Comparison of ENCODE assay signal across 12 mouse cellular contexts in the genomic region with DNA sequence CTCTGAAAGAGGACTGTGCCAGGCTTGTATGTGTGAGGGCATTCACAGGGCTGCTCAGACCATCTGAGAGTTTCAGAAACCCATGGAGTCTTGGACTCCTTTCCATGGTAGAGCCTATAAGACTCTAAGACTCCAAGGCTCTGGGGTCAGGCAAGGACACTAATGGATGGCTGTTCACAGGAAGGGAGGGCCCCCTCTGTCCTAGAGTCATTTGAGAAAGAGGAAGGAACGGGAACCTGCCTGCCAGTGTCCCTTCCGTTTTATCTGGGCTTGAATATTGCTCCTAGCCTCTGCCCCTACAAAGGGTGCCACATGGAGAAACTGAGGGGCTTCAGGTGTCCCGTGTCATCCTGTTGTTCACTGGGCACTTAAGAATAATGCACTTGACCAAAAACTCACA. TPM values are rescaled to one million over a fixed set of nuclear protein-coding genes. Genes with fewer than 3 reads are reported as not detected.
DNase-seq lines count a peak whose midpoint lies in the region; TF ChIP-seq lines count a peak whose summit lies in the region.
"Had no signal": no experiment of that assay in that cellular context is flagged by ENCODE, and none has a peak within 500 bp of the region (broad histone marks: within the 10 kb centered on the region; RNA-seq: fewer than 3 reads in every experiment).

No protein-coding gene starts in this region.

- no peak for TF ChIP-seq POLR2A in bone marrow macrophage, adult 2 months (IDR thresholded peaks at IDR 0.05; ENCODE audit: borderline replicate concordance, low read depth, low read length)

- H3K4me1 ChIP-seq in bone marrow macrophage, adult 2 months (ENCODE audit: control insufficient read depth, insufficient read depth, low read length), result peaks cover 30% of the 10 kb centered on the region
- H3K4me1 ChIP-seq: embryonic facial prominence, embryonic 13.5 days; neural tube, embryonic 13.5 days had no signal

- no peak for TF ChIP-seq CTCF in bone marrow macrophage, adult 2 months (IDR thresholded peaks at IDR 0.05; ENCODE audit: low read depth, low read length)

- H3K27ac ChIP-seq in bone marrow macrophage, adult 2 months (ENCODE audit: insufficient read depth, low read depth, low read length), result peak overlapping the region; percentile 35
- H3K27ac ChIP-seq: embryonic facial prominence, embryonic 13.5 days; neural tube, embryonic 13.5 days had no signal

- peak; percentile 33 for DNase-seq in kidney, postnatal 14 days
- DNase-seq in kidney, adult 11 months, result no peak
- peak; percentile 32 for DNase-seq in MEL-GATA-1-ER (ENCODE audit: extremely low read depth, low read depth)
- DNase-seq in lung, postnatal 36 days, result peak; percentile 78
- DNase-seq in embryo, embryonic 10.5 days (ENCODE audit: low spot score), result no peak
- DNase-seq in adrenal gland, postnatal 14 days, result no peak
- DNase-seq: cerebellum, adult 11 months; gastrocnemius, postnatal 36 days; kidney, postnatal 4 days had no signal

- H3K4me3 ChIP-seq in bone marrow macrophage, adult 2 months (ENCODE audit: insufficient read depth, low read length), result no peak overlapping the region
- H3K4me3 ChIP-seq: embryonic facial prominence, embryonic 13.5 days; neural tube, embryonic 13.5 days had no signal

RNA-seq across cellular contexts. Expression of a gene that starts 38.5 kb away (rescaled TPM):
- polyA plus RNA-seq in bone marrow macrophage, adult 2 months (2012; ENCODE audit: insufficient read depth, insufficient read length, missing spikeins), result 18.2 and 23.9 TPM in 2 replicates
- 9.2 and 12.8 TPM in 2 replicates for total RNA-seq in adrenal gland, postnatal 14 days (2021)

RNA-seq across cellular contexts. Expression of a gene that starts 58.9 kb away (rescaled TPM):
- polyA plus RNA-seq in bone marrow macrophage, adult 2 months (2012; ENCODE audit: insufficient read depth, insufficient read length, missing spikeins), result 5.1 and 8.7 TPM in 2 replicates
- total RNA-seq in adrenal gland, postnatal 14 days (2021), result 5.3 and 7.8 TPM in 2 replicates

Comparison
In these comparisons a context has a peak if more than half of its experiments do, and no peak if none do; other contexts are left out.
1. DNase-seq: peak in kidney, postnatal 14 days (single experiment), MEL-GATA-1-ER (single experiment) and lung, postnatal 36 days (single experiment); none in kidney, adult 11 months (single experiment), embryo, embryonic 10.5 days (single experiment) and adrenal gland, postnatal 14 days (single experiment).